Mouse (Mus musculus) adrenal gland, adult 8-10 months (tissue): ENCODE measurements around the gene Cep350. TPM values are rescaled to one million over a fixed set of nuclear protein-coding genes. Genes with fewer than 3 reads are reported as not detected.

Experiments used
- DNase-seq: peaks from one replicate; pipeline ENCODE4 v3.0.0; 2022
- total RNA-seq, 4 experiments: library from RNA; stranded (reverse); gene quantifications; 2 replicates each; pipeline ENCODE4 v1.2.4; 2022

The Cep350 gene
- 10 to 100 TPM; 29.9 to 44.4 (median 38.4) TPM for total RNA-seq

DNA sequence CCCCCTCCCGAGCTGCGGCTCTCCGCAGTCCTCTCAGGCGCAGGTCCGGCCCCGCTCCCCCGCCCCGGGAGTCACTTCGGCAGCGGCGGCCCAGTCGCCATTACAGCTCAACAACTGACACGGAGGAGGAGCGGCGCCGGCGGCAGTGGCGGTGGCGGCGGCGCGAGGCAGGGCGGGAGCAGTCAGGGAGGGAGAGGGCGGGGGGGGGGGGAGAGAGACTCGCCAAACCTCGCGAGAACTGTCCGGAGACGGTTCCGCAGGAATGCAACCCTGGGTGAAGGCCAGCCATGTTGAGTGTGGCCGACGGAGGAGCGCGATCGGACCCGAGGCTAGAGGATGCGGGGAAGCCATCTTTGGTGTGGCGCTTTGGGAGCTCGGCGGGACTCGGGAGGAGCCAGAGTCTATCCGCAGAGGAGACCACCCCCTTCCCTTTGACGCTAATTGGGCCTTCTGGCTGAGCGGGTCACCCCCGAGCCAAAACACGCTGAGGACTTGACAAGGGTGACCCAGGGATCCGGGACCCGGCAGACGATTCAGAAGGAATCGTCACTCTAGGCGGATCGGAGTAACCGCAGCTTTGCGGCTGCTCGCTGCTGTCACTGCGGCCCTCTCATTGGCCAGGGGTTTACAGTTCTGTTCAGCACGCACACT is at the start of gene Cep350:
Gene Cep350, minus strand, starts transcription at position 188 of the 651 bp plus-strand sequence.
- DNase-seq = peak; percentile 97

DNA sequence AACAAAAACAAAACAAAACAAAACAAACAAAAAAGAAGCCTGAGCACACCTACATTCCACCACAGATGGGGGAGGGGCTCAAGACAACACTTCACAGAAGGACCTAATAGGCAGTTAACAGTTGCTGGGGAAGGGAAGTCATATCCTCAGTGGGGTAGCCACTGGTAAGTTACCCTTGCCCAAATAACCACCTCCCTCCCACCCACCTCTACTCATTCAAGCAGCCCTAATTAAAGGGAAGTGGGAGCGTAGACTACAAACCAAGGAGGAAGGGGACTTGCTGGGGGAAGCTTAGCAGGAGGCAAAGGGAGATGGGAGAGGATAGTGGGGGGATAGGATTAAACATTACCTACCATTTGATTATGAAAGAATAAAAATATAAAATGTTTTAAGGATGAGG is 47.3 kb upstream of the Cep350 start:
- DNase-seq = no peak

DNA sequence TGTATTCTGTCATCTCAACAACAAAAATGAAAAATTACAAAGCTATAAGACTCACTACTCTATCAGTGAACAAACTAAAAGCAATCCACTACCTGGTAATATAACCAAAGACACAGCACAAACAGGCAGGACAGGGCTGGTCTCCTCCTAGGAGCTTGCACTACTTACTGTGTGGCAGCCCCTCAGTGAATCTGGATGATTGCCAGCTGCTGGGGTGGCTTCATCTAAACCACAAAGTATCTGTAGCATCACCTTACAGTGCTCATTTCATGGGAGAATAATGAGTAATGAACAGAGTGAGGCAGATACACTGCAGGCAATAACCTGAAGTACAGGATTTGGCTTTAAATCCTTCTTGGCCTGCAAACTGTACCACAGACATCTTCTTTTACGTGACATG is 46.7 kb upstream of the Cep350 start:
- DNase-seq = no peak

- DNase-seq = no peak
Observed at GRCm38 (mm10) chr1:156009003-156009402, 35.9 kb upstream of the Cep350 start.

- peak; percentile 9 for DNase-seq
Observed at GRCm38 (mm10) chr1:156005906-156006305, 32.9 kb upstream of the Cep350 start.

- peak; percentile 21 for DNase-seq
Observed at GRCm38 (mm10) chr1:156003201-156003935, 30.3 kb upstream of the Cep350 start.

DNA sequence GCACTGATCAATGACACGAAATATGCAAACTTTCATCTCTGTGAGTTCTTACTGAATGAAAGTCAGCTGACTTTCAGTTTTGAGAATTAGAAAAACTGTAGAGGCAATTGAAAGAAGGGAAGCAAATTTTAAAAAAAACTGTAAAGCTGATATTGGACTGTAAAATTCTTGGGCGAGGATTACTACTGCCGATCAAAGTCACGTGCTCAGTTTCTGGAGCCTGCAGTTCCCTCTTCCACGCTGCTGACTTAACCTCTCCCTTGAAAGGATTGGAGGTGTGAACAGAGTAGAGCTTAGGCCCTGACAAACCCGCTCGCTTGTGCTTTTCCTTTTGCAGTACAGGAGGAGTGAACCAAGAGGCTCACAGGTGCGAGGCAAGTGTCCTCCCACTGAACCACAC is 29.3 kb upstream of the Cep350 start:
- no peak for DNase-seq

DNA sequence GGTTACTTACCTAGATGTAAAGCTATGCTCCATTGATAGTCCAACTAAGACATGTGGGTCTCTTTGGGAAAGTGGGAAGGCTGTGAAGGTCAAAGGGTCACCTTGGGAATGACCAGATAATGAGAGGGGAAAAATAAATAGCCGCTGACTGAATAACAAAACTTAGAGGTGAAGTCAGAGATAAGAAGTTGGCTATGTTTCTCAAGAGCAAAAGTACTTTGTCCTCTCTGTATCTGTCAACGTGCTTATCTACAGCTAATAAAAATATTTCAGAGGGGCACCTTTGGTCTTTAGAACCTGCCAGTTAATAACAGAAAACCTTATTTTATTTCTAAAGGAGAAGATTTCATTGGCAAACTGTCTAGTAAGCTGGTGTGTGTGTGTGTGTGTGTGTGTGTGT is 22.6 kb upstream of the Cep350 start:
- DNase-seq = no peak

- no peak for DNase-seq
Observed at GRCm38 (mm10) chr1:155994524-155994923, 21.5 kb upstream of the Cep350 start.

DNA sequence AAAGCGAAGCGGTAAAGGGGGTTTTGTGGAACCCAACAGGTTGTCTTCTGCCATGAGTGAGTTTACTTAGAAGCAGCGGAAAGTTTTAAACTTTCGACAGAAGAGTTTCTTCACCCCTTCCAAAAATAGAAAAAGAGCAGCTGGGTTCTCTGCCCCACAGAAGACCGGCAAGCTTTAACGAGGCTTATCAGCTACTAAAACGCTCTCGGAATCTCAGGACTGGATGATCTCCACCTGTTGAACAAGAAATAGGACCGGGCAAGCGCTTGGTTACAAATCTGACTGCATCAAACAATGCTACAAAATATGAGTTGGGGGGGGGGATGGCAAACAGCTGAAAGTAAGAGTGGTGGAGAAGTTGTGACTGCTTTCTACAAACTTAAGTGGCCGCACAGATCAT is 17.3 kb upstream of the Cep350 start:
- no peak for DNase-seq

- DNase-seq = no peak
Observed at GRCm38 (mm10) chr1:155989387-155989786, 16.3 kb upstream of the Cep350 start.

GRCm38 (mm10) chr1:155987625-155988024 is 14.6 kb upstream of the Cep350 start:
- DNase-seq = no peak

- no peak for DNase-seq
Observed at GRCm38 (mm10) chr1:155974931-155975330, 1.9 kb upstream of the Cep350 start.

- peak; percentile 9 for DNase-seq
Observed at GRCm38 (mm10) chr1:155973719-155974379, 794 bp upstream of the Cep350 start.

GRCm38 (mm10) chr1:155972146-155973067 is 648 bp downstream of the Cep350 start:
- DNase-seq = no peak

DNA sequence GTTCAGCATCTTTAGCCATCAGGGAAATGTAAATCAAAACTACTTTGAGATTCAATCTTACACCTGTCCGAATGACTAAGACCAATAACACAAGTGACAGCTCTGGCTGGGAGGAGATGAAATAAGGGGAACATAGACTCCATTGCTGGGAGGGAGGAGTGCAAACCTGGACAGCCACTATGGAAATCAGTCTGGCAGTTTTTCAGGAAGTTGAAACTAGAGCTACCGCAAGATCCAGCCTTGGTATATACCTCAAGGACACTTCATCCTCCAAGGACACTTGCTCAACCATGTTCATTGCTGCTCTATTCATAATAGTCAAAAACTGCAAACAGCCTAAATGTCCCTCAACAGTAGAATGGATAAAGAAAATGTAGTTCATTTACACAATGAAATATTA is 23.9 kb downstream of the Cep350 start:
- DNase-seq = no peak

- DNase-seq = no peak
Observed at GRCm38 (mm10) chr1:155944361-155944760, 28.7 kb downstream of the Cep350 start.

- DNase-seq = no peak
Observed at GRCm38 (mm10) chr1:155937416-155937815, 35.6 kb downstream of the Cep350 start.

DNA sequence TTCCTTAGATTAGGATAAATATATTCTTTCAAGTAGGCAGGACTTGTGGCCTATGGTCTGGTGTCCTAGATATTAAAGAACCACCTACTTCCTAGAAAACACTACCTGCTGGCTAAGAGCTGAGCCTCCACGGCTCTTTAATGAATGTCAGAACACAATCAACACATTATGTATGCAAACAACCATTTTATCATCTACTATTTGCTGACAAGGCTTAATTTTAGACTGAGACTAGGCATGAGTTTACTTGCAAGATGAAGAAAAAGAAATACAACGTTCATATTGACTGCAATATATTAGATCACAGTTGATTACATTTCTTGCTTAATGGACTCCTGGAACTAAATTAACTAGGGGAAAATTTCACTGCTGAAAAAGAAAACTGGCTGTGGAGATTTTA is 38.4 kb downstream of the Cep350 start:
- no peak for DNase-seq

- no peak for DNase-seq
Observed at GRCm38 (mm10) chr1:155903561-155903960, 69.5 kb downstream of the Cep350 start.

GRCm38 (mm10) chr1:155901348-155901747 is 71.7 kb downstream of the Cep350 start:
- no peak for DNase-seq

DNA sequence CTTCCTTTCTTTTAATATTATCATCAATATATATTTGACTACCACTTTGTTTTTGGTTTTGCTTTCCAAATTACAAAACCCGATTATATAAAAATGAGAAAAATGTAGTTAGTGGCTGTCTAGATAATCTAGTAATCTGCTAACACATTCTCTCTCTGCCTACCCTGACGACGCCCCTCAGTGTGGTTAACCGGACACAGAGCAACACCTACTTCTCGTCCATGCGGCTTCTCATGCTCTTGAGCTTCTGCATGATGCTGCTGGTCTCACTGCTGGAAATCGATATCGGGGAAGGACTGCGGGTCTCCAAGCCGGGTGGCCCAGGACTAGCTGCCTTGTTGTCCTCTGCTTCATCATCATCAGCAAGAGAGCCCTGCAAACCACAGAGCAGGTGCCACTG is 78.7 kb downstream of the Cep350 start:
- DNase-seq = no peak

DNA sequence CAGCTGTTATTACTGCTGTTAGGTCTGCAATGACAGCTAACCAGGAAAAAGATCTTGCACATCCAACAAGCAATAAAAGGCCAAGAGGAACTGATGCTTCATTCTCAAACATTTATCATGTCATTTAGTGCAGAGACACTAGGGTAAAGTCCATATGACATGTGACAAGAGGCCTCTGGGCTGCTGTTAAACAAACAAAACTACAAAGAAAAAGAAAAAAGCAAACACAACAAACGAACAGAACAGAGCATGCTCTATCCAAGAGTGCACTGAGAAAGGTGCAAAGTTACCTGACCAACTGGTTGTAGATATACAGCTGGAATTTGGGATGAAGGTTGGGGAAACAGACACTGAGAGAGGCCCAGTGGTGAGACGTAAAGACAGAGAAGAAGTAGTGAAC is 86.2 kb downstream of the Cep350 start:
- no peak for DNase-seq
